Mouse (Mus musculus) cerebellum, postnatal 36 days (tissue): ENCODE measurements around the gene Tenm3.

ENCODE experiments used
- DNase-seq, 2 experiments: peaks; one replicate each; pipeline ENCODE4 v3.0.0; 2021 to 2022; ENCODE audit warnings: mixed read lengths in 2 of 2

Tenm3 gene

GRCm38 (mm10) chr8:48511137-48511536 lies 332.6 kb downstream of the Tenm3 start:
- peak in 1 of 2 experiments; percentile 9 for DNase-seq

- peak; percentile 10 for DNase-seq
Observed at GRCm38 (mm10) chr8:48508641-48509599, 334.8 kb downstream of the Tenm3 start.

- DNase-seq, result no peak
Observed at GRCm38 (mm10) chr8:48507719-48508501, 335.8 kb downstream of the Tenm3 start.

GRCm38 (mm10) chr8:48492491-48492890 lies 351.3 kb downstream of the Tenm3 start:
- DNase-seq, result no peak

- DNase-seq, result no peak
Observed at GRCm38 (mm10) chr8:48490635-48491165, 353.1 kb downstream of the Tenm3 start.

GRCm38 (mm10) chr8:48489936-48490634 lies 353.7 kb downstream of the Tenm3 start:
- no peak for DNase-seq

GRCm38 (mm10) chr8:48489417-48489816 lies 354.3 kb downstream of the Tenm3 start:
- DNase-seq, result no peak

- no peak for DNase-seq
Observed at GRCm38 (mm10) chr8:48488809-48489208, 354.9 kb downstream of the Tenm3 start.

GRCm38 (mm10) chr8:48484143-48484542 lies 359.6 kb downstream of the Tenm3 start:
- DNase-seq, result no peak

- no peak for DNase-seq
Observed at GRCm38 (mm10) chr8:48481709-48482671, 361.8 kb downstream of the Tenm3 start.

- no peak for DNase-seq
Observed at GRCm38 (mm10) chr8:48477371-48477935, 366.3 kb downstream of the Tenm3 start.

- no peak for DNase-seq
Observed at GRCm38 (mm10) chr8:48476896-48477295, 366.9 kb downstream of the Tenm3 start.

- no peak for DNase-seq
Observed at GRCm38 (mm10) chr8:48467633-48468032, 376.1 kb downstream of the Tenm3 start.

- no peak for DNase-seq
Observed at GRCm38 (mm10) chr8:48458373-48458772, 385.4 kb downstream of the Tenm3 start.

GRCm38 (mm10) chr8:48456328-48457124 lies 387.2 kb downstream of the Tenm3 start:
- DNase-seq, result no peak

- no peak for DNase-seq
Observed at GRCm38 (mm10) chr8:48451247-48451635, 392.5 kb downstream of the Tenm3 start.

GRCm38 (mm10) chr8:48450397-48451246 lies 393.1 kb downstream of the Tenm3 start:
- DNase-seq, result no peak

GRCm38 (mm10) chr8:48449625-48450024 lies 394.1 kb downstream of the Tenm3 start:
- DNase-seq, result no peak

- DNase-seq, result no peak
Observed at GRCm38 (mm10) chr8:48445690-48446089, 398.1 kb downstream of the Tenm3 start.
